Mouse (Mus musculus): ENCODE results near the gene Zdhhc23.

- TF ChIP-seq EP300 (IDR thresholded peaks at IDR 0.05; ENCODE audit: low read depth) (no peak), CTCF (IDR thresholded peaks at IDR 0.05; ENCODE audit: low read depth) (no peak)
Observed at GRCm38 (mm10) chr16:43935367-43935766, 44.2 kb downstream of the Zdhhc23 start.

All from heart, postnatal 0 days (tissue).